Mouse (Mus musculus) CH12F3 (cell line): ENCODE results near the gene Vmp1.

Experiments used
- in situ Hi-C: fragments of 300-500 bp; cut with MboI; formaldehyde crosslinking; loops from 2 replicates; pipeline ENCODE4 v1.14.3; 2020; ENCODE audit warnings: low sequenced_read_pairs

Vmp1 gene

GRCm38 (mm10) chr11:86534201-86534910, 149.3 kb downstream of the Vmp1 start:
- in situ Hi-C loops: no loop called here
